Mouse (Mus musculus) liver, adult 2 months (tissue): ENCODE results near the gene Cd28. TPM values are rescaled to one million over a fixed set of nuclear protein-coding genes. Genes with fewer than 3 reads are reported as not detected.
A peak's percentile ranks its signal among the peaks of the same experiment; 100 is the strongest.

Experiments
- DNase-seq: peaks from one replicate; pipeline ENCODE4 v3.0.0-alpha.2; 2011; ENCODE audit warnings: low read depth, low spot score; ENCODE audit errors: extremely low read depth
- H3K27ac ChIP-seq: fragments of 200-500 bp; replicated peaks from 2 replicates; pipeline ENCODE4 v1.5.1; 2012; ENCODE audit warnings: low read depth, mild to moderate bottlenecking, control low read depth, inconsistent platforms, low read length; ENCODE audit not compliant: insufficient read depth
- H3K27me3 ChIP-seq: fragments of 200-500 bp; 2 replicates; pipeline ENCODE4 v1.6.1; 2012; ENCODE audit warnings: mild to moderate bottlenecking, moderate library complexity, low read length, inconsistent platforms; ENCODE audit not compliant: control insufficient read depth, insufficient read depth
- H3K36me3 ChIP-seq: fragments of 200-500 bp; 2 replicates; pipeline ENCODE4 v1.6.1; 2012; ENCODE audit warnings: low read length, inconsistent platforms; ENCODE audit not compliant: control insufficient read depth, insufficient read depth
- H3K4me1 ChIP-seq: fragments of 200-500 bp; 2 replicates; pipeline ENCODE4 v1.6.1; 2011; ENCODE audit warnings: low read length; ENCODE audit not compliant: control insufficient read depth, insufficient read depth
- H3K4me3 ChIP-seq: fragments of 200-500 bp; 2 replicates; pipeline ENCODE4 v1.5.1; 2011; ENCODE audit warnings: low read depth, mild to moderate bottlenecking, control low read depth, low read length, moderate library complexity; ENCODE audit not compliant: insufficient read depth
- H3K79me2 ChIP-seq: fragments of 200-500 bp; 2 replicates; pipeline ENCODE4 v1.6.1; 2012; ENCODE audit warnings: inconsistent platforms, mild to moderate bottlenecking, low read length, moderate library complexity; ENCODE audit not compliant: control insufficient read depth, insufficient read depth
- H3K9ac ChIP-seq: fragments of 200-500 bp; 2 replicates; pipeline ENCODE4 v1.6.1; 2012; ENCODE audit warnings: low read depth, mild to moderate bottlenecking, control low read depth, inconsistent platforms, low read length
- CTCF ChIP-seq: fragments of 200-500 bp; IDR thresholded peaks from 2 replicates; pipeline ENCODE4 v1.5.1; 2011; ENCODE audit warnings: low read depth, low read length, control low read depth
- POLR2A ChIP-seq: fragments of 200-500 bp; IDR thresholded peaks from 2 replicates; pipeline ENCODE4 v1.6.1; 2011; ENCODE audit warnings: low read length, control low read depth; ENCODE audit not compliant: insufficient read depth; ENCODE audit errors: extremely low read depth
- WGBS: fragments of 180-500 bp; shearing (Covaris S2); methylation state at CpG from one replicate; pipeline ENCODE4 v1.1.7; 2018; 5-methylcytosine and 5-hydroxymethylcytosine counted together
- polyA plus RNA-seq: library from polyadenylated mRNA; depleted of rRNA; stranded (reverse); fragments of >200 nt; gene quantifications from 2 replicates; pipeline ENCODE4 v1.2.3, GENCODE M21; 2012
- total RNA-seq: library from RNA; depleted of rRNA; stranded (reverse); fragments of >200 nt; gene quantifications from 2 replicates; pipeline ENCODE4 v1.2.3, GENCODE M21; 2014

Gene Cd28
- total and polyA plus RNA-seq, 2 experiments = 0.06 to 0.28 TPM

DNA sequence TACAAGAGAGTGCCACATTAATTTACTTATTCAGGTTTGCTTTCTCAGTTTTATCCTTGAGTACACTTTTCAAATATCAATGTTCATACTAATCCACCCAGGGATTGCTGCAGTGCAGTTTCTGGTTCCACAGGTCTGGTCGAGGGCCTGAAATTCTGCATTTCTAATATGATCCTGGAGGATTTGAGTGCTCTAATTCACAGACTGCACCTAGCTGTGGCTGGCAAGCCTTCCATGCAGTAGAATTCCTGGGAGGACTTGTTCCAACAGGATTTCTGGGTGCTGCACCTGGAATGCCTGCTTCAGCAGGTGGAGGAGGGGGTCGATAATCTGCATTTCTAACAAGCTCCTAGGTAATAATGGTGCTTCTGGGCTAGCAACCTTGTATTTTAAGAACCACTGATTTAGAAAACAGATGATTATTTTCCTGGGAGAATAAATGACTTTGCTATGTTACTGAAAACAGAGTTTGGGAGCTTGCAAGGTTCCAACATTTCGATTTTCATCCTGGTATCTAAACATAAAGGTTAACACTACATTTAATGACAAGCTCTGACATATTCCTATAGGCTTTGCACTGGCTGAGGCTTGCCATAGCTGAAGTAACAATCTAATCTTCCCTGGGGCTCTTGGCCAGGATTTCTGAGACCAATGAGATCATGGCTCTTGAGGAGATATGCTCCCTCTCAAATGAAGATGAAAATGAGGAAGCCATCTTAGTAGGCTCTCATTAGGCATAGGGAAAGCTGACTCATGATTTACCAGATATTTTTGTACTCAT lies 20.3 kb upstream of the Cd28 start:
- TF ChIP-seq CTCF (no peak), POLR2A (no peak)
- Histone ChIP-seq H3K36me3 (no peaks in the 10 kb centered on the region), H3K9ac (no peak overlapping the region), H3K79me2 (no peaks in the 10 kb centered on the region), H3K27ac (no peak overlapping the region), H3K4me1 (no peaks in the 10 kb centered on the region), H3K27me3 (no peaks in the 10 kb centered on the region), H3K4me3 (no peak overlapping the region)
- DNase-seq = no peak
- WGBS = 94% methylated on average over 3 of the region's 3 CpGs

DNA sequence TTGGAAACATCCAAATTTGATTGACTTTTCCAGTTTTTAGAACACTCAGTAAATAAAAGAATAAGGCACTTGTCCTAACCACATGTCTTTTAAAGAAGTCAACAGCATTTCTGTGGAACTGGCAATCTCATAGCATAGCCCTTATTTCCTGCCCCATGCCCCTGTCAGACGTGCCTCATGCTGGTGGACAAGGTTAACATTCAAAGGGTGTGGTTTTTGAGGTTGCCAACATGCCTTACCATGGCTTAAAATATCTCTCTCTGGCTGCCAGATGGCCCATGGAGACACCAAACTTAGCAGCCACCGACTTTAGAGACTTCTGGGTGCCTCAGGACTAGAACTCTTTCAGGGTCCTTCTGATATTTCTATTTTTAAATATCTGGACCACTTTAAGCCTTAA lies 14.0 kb upstream of the Cd28 start:
- H3K79me2 ChIP-seq = no peaks in the 10 kb centered on the region
- H3K4me1 ChIP-seq = no peaks in the 10 kb centered on the region
- no peaks in the 10 kb centered on the region for H3K27me3 ChIP-seq
- WGBS = 67% methylated on average over 2 of the region's 2 CpGs
- no peak overlapping the region for H3K9ac ChIP-seq
- H3K27ac ChIP-seq = no peak overlapping the region
- DNase-seq = no peak
- H3K4me3 ChIP-seq = no peak overlapping the region
- TF ChIP-seq CTCF (no peak), POLR2A (no peak)
- no peaks in the 10 kb centered on the region for H3K36me3 ChIP-seq

DNA sequence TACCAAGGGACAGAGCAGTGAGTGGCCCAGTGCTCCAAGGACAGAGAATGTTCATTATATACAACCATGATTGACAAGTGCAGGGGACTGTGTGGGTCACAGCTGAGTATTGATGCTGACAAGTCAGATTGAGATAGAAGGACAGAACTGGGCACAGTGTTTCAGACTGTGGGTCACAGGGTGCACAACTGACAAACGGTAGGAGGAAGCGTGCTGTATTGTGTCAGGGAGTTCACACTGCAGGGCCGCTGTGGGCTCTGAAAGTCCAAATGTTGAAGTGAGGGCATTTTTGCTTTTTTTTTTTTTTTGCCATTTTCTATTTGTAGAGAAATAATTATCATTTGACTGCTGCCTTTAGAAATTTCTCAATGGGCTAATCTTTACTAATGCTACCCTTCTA lies 3.4 kb upstream of the Cd28 start:
- DNase-seq = no peak
- Histone ChIP-seq H3K27ac (no peak overlapping the region), H3K79me2 (no peaks in the 10 kb centered on the region), H3K4me1 (peaks cover 4% of the 10 kb centered on the region; the same call in 1 of the 2 replicates), H3K27me3 (no peaks in the 10 kb centered on the region), H3K4me3 (no peak overlapping the region), H3K9ac (no peak overlapping the region), H3K36me3 (no peaks in the 10 kb centered on the region)
- 81% methylated on average over 3 of the region's 3 CpGs for WGBS
- no peak for TF ChIP-seq CTCF
- TF ChIP-seq POLR2A = no peak

DNA sequence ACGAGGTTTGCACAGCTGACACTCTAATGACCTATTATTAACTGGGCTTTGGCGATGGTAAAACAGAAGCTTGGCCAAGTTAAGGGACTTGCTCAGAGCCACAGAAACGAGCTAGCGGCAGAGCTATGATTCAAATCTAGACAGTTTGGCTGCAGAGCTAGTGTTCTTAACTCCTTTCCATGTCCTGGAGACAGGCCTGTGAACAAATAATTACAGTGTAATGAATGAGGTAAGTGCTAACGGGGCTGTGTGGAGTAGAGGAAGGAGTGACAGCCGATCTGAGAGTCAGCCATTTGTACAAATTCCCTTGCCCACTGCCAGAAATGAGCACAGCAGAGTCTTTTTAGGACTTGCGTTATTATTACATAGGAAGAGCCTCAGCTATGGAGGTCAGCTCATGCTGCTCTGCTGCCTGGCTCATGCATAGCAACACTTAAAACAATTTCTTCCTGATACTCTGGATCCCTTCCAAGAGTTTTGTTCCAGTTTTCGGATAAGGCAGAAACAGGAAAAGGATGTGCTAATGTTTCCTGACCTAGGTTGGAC lies 876 bp upstream of the Cd28 start:
- H3K36me3 ChIP-seq = no peaks in the 10 kb centered on the region
- DNase-seq = peak; percentile 33
- no peaks in the 10 kb centered on the region for H3K27me3 ChIP-seq
- H3K4me1 ChIP-seq = peaks cover 4% of the 10 kb centered on the region; the same call in 1 of the 2 replicates
- no peaks in the 10 kb centered on the region for H3K79me2 ChIP-seq
- 65% methylated on average over 8 of the region's 8 CpGs for WGBS
- peak overlapping the region; percentile 38; the same call in 1 of the 2 replicates for H3K27ac ChIP-seq
- TF ChIP-seq CTCF (no peak), POLR2A (no peak)
- no peak overlapping the region for H3K4me3 ChIP-seq
- H3K9ac ChIP-seq = no peak overlapping the region

DNA sequence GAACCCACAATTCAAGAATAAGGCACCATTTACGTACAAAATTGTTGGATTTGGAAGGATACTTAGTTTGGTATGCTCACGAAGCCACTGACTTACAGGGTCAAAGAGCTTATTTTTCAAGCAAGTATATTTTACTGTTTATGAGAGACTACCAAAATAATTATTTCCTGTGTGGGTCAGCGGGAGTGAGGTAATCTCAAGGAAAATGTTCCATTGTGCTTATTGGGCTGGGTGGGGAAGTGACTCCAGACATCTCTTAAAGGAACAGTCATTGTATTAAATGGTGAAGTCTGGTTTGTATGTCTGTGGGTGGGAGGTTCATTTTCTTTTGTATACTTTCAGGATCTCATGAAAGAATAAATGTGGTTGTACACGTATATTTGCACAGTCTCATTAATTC lies 2.0 kb downstream of the Cd28 start:
- peaks cover 4% of the 10 kb centered on the region; the same call in 1 of the 2 replicates for H3K4me1 ChIP-seq
- no peaks in the 10 kb centered on the region for H3K79me2 ChIP-seq
- no peak overlapping the region for H3K27ac ChIP-seq
- WGBS = 78% methylated on average over 4 of the region's 4 CpGs
- H3K36me3 ChIP-seq = no peaks in the 10 kb centered on the region
- H3K27me3 ChIP-seq = no peaks in the 10 kb centered on the region
- H3K9ac ChIP-seq = no peak overlapping the region
- no peak overlapping the region for H3K4me3 ChIP-seq
- no peak for DNase-seq
- no peak for TF ChIP-seq CTCF
- TF ChIP-seq POLR2A = no peak

DNA sequence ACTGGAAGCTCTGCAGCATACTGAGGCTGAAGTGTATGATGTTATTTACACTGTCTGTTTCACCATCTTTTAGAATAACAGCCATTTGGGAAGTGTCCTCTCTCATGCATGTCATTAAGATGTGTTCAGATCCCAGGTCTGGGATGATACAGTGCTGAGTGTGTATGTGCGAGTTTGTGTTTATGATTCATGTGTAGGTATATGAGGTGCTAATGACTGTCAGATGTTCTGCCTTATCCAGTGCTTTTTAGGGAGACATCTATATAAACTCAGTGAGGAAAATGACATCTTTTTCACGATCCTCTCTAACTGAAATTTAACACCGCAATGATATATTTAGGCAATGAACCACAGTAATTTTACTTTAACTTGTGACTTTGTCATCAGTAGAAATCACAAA lies 7.0 kb downstream of the Cd28 start:
- H3K36me3 ChIP-seq = no peaks in the 10 kb centered on the region
- 98% methylated on average over 3 of the region's 3 CpGs for WGBS
- no peak overlapping the region for H3K9ac ChIP-seq
- H3K4me1 ChIP-seq = no peaks in the 10 kb centered on the region
- H3K4me3 ChIP-seq = no peak overlapping the region
- DNase-seq = no peak
- TF ChIP-seq CTCF (no peak), POLR2A (no peak)
- H3K79me2 ChIP-seq = no peaks in the 10 kb centered on the region
- H3K27me3 ChIP-seq = no peaks in the 10 kb centered on the region
- no peak overlapping the region for H3K27ac ChIP-seq
